Mouse (Mus musculus) layer of hippocampus, adult 8-10 months (tissue): ENCODE measurements around the gene Snf8. TPM values are rescaled to one million over a fixed set of nuclear protein-coding genes. Genes with fewer than 3 reads are reported as not detected.

Experiments used
- DNase-seq, 2 experiments: peaks; one replicate each; pipeline ENCODE4 v3.0.0; 2022; ENCODE audit warnings: low spot score in 2 of 2
- total RNA-seq, 4 experiments: library from RNA; stranded (reverse); gene quantifications; 2 replicates each; pipeline ENCODE4 v1.2.4; 2022

Snf8 gene
- total RNA-seq, 4 experiments from 2014 or later: 88.0 to 114 (median 95.9) TPM

GRCm38 (mm10) chr11:96020622-96021021 is 14.1 kb upstream of the Snf8 start:
- no peak for DNase-seq

- no peak for DNase-seq
Measured at GRCm38 (mm10) chr11:96028130-96028529, 6.6 kb upstream of the Snf8 start.

GRCm38 (mm10) chr11:96030571-96030970 is 4.1 kb upstream of the Snf8 start:
- DNase-seq: no peak

GRCm38 (mm10) chr11:96031701-96032100 is 3.0 kb upstream of the Snf8 start:
- DNase-seq: no peak

- DNase-seq: no peak
Measured at GRCm38 (mm10) chr11:96033264-96033663, 1.4 kb upstream of the Snf8 start.

GRCm38 (mm10) chr11:96034116-96034515 is 569 bp upstream of the Snf8 start:
- no peak for DNase-seq

GRCm38 (mm10) chr11:96035133-96035532 is 448 bp downstream of the Snf8 start:
- DNase-seq: no peak

GRCm38 (mm10) chr11:96037499-96037898 is 2.8 kb downstream of the Snf8 start:
- no peak for DNase-seq

GRCm38 (mm10) chr11:96038560-96038959 is 3.9 kb downstream of the Snf8 start:
- no peak for DNase-seq

- DNase-seq: no peak
Measured at GRCm38 (mm10) chr11:96044803-96045567, 10.3 kb downstream of the Snf8 start.

- no peak for DNase-seq
Measured at GRCm38 (mm10) chr11:96046028-96046427, 11.3 kb downstream of the Snf8 start.

GRCm38 (mm10) chr11:96046793-96047192 is 12.1 kb downstream of the Snf8 start:
- DNase-seq: no peak

- DNase-seq: no peak
Measured at GRCm38 (mm10) chr11:96047469-96048373, 13.0 kb downstream of the Snf8 start.

GRCm38 (mm10) chr11:96049939-96050338 is 15.3 kb downstream of the Snf8 start:
- DNase-seq: no peak

- no peak for DNase-seq
Measured at GRCm38 (mm10) chr11:96050854-96051253, 16.2 kb downstream of the Snf8 start.

GRCm38 (mm10) chr11:96058309-96058708 is 23.6 kb downstream of the Snf8 start:
- no peak for DNase-seq

GRCm38 (mm10) chr11:96064521-96065214 is 30.0 kb downstream of the Snf8 start:
- DNase-seq: no peak

GRCm38 (mm10) chr11:96065215-96065911 is 30.7 kb downstream of the Snf8 start, which contains the start of gene Ube2z:
Ube2z (minus strand) TSS chr11:96065388.
- peak; percentile 91 to 96 for DNase-seq

GRCm38 (mm10) chr11:96068231-96068630 is 33.5 kb downstream of the Snf8 start:
- no peak for DNase-seq

- no peak for DNase-seq
Measured at GRCm38 (mm10) chr11:96070353-96070752, 35.7 kb downstream of the Snf8 start.

- no peak for DNase-seq
Measured at GRCm38 (mm10) chr11:96071013-96071412, 36.3 kb downstream of the Snf8 start.
